Comparison of ENCODE assay signal across 8 mouse cellular contexts in the genomic region with DNA sequence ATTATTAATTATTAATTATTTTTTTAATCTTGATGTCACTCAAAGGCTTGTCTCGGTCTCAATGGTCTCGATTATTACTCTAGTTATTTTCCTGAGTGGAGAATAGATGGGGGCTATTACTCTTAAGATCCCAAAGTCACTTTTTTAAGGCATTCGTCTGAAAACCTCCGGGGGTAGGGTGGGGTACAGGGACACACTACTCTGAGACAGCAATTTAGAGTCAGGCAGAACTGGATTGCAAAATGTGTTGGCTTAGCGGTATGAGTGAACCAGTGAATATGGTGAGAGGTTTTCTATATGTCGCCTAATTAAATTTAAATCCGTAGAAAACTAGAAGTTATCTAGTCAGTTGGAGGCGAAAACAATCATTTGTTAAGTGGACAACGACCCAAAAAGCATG. TPM values are rescaled to one million over a fixed set of nuclear protein-coding genes. Genes with fewer than 3 reads are reported as not detected.
A peak's percentile ranks its signal among the peaks of the same experiment; 100 is the strongest.
DNase-seq lines count a peak whose midpoint lies in the region; ATAC-seq and TF ChIP-seq lines count a peak whose summit lies in the region.

No protein-coding gene starts in this region.

- H3K9ac ChIP-seq in embryonic facial prominence, embryonic 14.5 days (ENCODE audit: low read depth, low read length): peak overlapping the region; percentile 95
- H3K9ac ChIP-seq in intestine, postnatal 0 days (ENCODE audit: low read depth, low read length): peak overlapping the region; percentile 91

- no peak for ATAC-seq in embryonic facial prominence, embryonic 14.5 days (ENCODE audit: low read depth)
- no peak for ATAC-seq in intestine, postnatal 0 days

- H3K4me2 ChIP-seq in embryonic facial prominence, embryonic 14.5 days (ENCODE audit: low read depth, low read length): peak overlapping the region; percentile 84
- peak overlapping the region; percentile 81 for H3K4me2 ChIP-seq in intestine, postnatal 0 days (replicated peaks; ENCODE audit: low read depth)
- peak overlapping the region; percentile 95 for H3K4me2 ChIP-seq in myocyte (ENCODE audit: low read depth)

- TF ChIP-seq POLR2A in myocyte (IDR thresholded peaks at IDR 0.05; ENCODE audit: insufficient read length, low read depth): no peak

- no peaks in the 10 kb centered on the region; the same call in 1 of the 2 replicates for H3K4me1 ChIP-seq in embryonic facial prominence, embryonic 14.5 days (ENCODE audit: control insufficient read depth, insufficient read depth, low read length)
- peaks cover 4% of the 10 kb centered on the region; the same call in 1 of the 2 replicates for H3K4me1 ChIP-seq in intestine, postnatal 0 days (replicated peaks; ENCODE audit: control insufficient read depth, insufficient read depth, low read length)

- H3K79me2 ChIP-seq in myocyte (ENCODE audit: control insufficient read depth, insufficient read depth): peaks cover 26% of the 10 kb centered on the region

- H3ac ChIP-seq in myocyte (ENCODE audit: control insufficient read depth, insufficient read length): peak overlapping the region; percentile 32

- WGBS in embryonic facial prominence, embryonic 14.5 days: 12% methylated on average over 9 of the region's 9 CpGs
- WGBS in intestine, postnatal 0 days: 16% methylated on average over 9 of the region's 9 CpGs

- H3K4me3 ChIP-seq in embryonic facial prominence, embryonic 14.5 days (ENCODE audit: low read depth, low read length): peak overlapping the region; percentile 95
- H3K4me3 ChIP-seq in intestine, postnatal 0 days (ENCODE audit: low read depth, low read length): peak overlapping the region; percentile 96
- peak overlapping the region; percentile 58 for H3K4me3 ChIP-seq in myocyte

- peak; percentile 9 for DNase-seq in kidney, adult 9 months
- DNase-seq in kidney, postnatal 25 days: no peak
- DNase-seq in MEL-GATA-1-ER (ENCODE audit: extremely low read depth, low read depth): peak; percentile 29
- peak; percentile 9 for DNase-seq in embryonic facial prominence, embryonic 14.5 days (ENCODE audit: low spot score)
- DNase-seq in adrenal gland, postnatal 4 days (ENCODE audit: low spot score in 2 of 2): no peak
- no peak for DNase-seq in right cerebral cortex, postnatal 10 days (ENCODE audit: low spot score in 2 of 2)

- H3K36me3 ChIP-seq in embryonic facial prominence, embryonic 14.5 days (ENCODE audit: control insufficient read depth, insufficient read depth, low read length): peaks cover 7% of the 10 kb centered on the region
- peaks cover 5% of the 10 kb centered on the region; the same call in 1 of the 2 replicates for H3K36me3 ChIP-seq in intestine, postnatal 0 days (ENCODE audit: control insufficient read depth, insufficient read depth)
- H3K36me3 ChIP-seq in myocyte (ENCODE audit: control insufficient read depth, insufficient read depth): no peaks in the 10 kb centered on the region

- H3K27ac ChIP-seq in embryonic facial prominence, embryonic 14.5 days (replicated peaks; ENCODE audit: low read depth, low read length): peak overlapping the region; percentile 99
- H3K27ac ChIP-seq in intestine, postnatal 0 days (ENCODE audit: low read depth, low read length): peak overlapping the region; percentile 97; the same call in 1 of the 2 replicates

- H3K27me3 ChIP-seq in embryonic facial prominence, embryonic 14.5 days (replicated peaks; ENCODE audit: control insufficient read depth, insufficient read depth, low read length): no peaks in the 10 kb centered on the region
- no peaks in the 10 kb centered on the region for H3K27me3 ChIP-seq in intestine, postnatal 0 days (replicated peaks; ENCODE audit: control insufficient read depth, insufficient read depth, low read length)
- H3K27me3 ChIP-seq in myocyte (ENCODE audit: control insufficient read depth, insufficient read depth, insufficient read length): no peaks in the 10 kb centered on the region

- H3K9me3 ChIP-seq in embryonic facial prominence, embryonic 14.5 days (ENCODE audit: control insufficient read depth, low read length): no peaks in the 10 kb centered on the region
- H3K9me3 ChIP-seq in intestine, postnatal 0 days (ENCODE audit: control insufficient read depth): no peaks in the 10 kb centered on the region

- no peak for TF ChIP-seq CTCF in intestine, postnatal 0 days (IDR thresholded peaks at IDR 0.05; ENCODE audit: low read depth)

TF ChIP-seq in myocyte, 11 proteins besides CTCF, POLR2A, EP300 and RAD21:
- no peak for TF ChIP-seq TCF3 (IDR thresholded peaks at IDR 0.05; ENCODE audit: insufficient read length, low read depth)
- no peak for TF ChIP-seq E2F4 (IDR thresholded peaks at IDR 0.05; ENCODE audit: insufficient read depth)
- no peak for TF ChIP-seq USF1 (IDR thresholded peaks at IDR 0.05; ENCODE audit: low read depth)
- no peak for TF ChIP-seq SRF (IDR thresholded peaks at IDR 0.05; ENCODE audit: control insufficient read depth, insufficient read length, low read depth)
- no peak for TF ChIP-seq POLR2AphosphoS2 (IDR thresholded peaks at IDR 0.05; ENCODE audit: insufficient read length, low read depth)
- TF ChIP-seq CEBPB (IDR thresholded peaks at IDR 0.05; ENCODE audit: insufficient read depth, poor library complexity, severe bottlenecking): no peak
- no peak for TF ChIP-seq MYOD1 (IDR thresholded peaks at IDR 0.05; ENCODE audit: control insufficient read depth in 1 of 3, insufficient read length in 2 of 3, low read depth in 2 of 3)
- TF ChIP-seq MYOG (IDR thresholded peaks at IDR 0.05; ENCODE audit: control insufficient read depth in 1 of 3, insufficient read depth in 1 of 3, insufficient read length in 2 of 3, low read depth in 2 of 3): no peak

RNA-seq across cellular contexts. Expression of a gene that starts 0.4 kb away (rescaled TPM):
- polyA plus RNA-seq in embryonic facial prominence, embryonic 14.5 days (2014; fragmentation: Nextera tagmentation; extraction: Ambion mirVana): 45.6 and 45.7 TPM in 2 replicates
- polyA plus RNA-seq in intestine, postnatal 0 days (2015; fragmentation: Nextera tagmentation; extraction: Ambion mirVana): 17.3 and 19.6 TPM in 2 replicates
- polyA plus RNA-seq in myocyte (2012; fragmentation: generic; extraction: Trizol): 17.0 TPM
- total RNA-seq in adrenal gland, postnatal 4 days (2021): 10 to 100 TPM; 24.4 to 25.3 TPM

RNA-seq across cellular contexts. Expression of a gene that starts 0.8 kb away (rescaled TPM):
- polyA plus RNA-seq in embryonic facial prominence, embryonic 14.5 days (2014; fragmentation: Nextera tagmentation; extraction: Ambion mirVana): 6.3 and 7.1 TPM in 2 replicates
- 1.6 and 1.9 TPM in 2 replicates for polyA plus RNA-seq in intestine, postnatal 0 days (2015; fragmentation: Nextera tagmentation; extraction: Ambion mirVana)
- polyA plus RNA-seq in myocyte (2012; fragmentation: generic; extraction: Trizol): 1.2 TPM
- total RNA-seq in adrenal gland, postnatal 4 days (2021): 10 to 100 TPM; 18.8 to 19.5 TPM

RNA-seq across cellular contexts. Expression of a gene that starts 55.9 kb away (rescaled TPM):
- 1.9 and 2.5 TPM in 2 replicates for polyA plus RNA-seq in embryonic facial prominence, embryonic 14.5 days (2014; fragmentation: Nextera tagmentation; extraction: Ambion mirVana)
- 0.82 and 0.92 TPM in 2 replicates for polyA plus RNA-seq in intestine, postnatal 0 days (2015; fragmentation: Nextera tagmentation; extraction: Ambion mirVana)
- polyA plus RNA-seq in myocyte (2012; fragmentation: generic; extraction: Trizol): 0.02 TPM
- total RNA-seq in adrenal gland, postnatal 4 days (2021): 1 to 10 TPM; 4.4 to 4.7 TPM

Comparison
In these comparisons a context has a peak if more than half of its experiments do, and no peak if none do; other contexts are left out.
1. DNase-seq: peak in kidney, adult 9 months (single experiment), MEL-GATA-1-ER (single experiment) and embryonic facial prominence, embryonic 14.5 days (single experiment); none in kidney, postnatal 25 days (0 of 2), adrenal gland, postnatal 4 days (0 of 2) and right cerebral cortex, postnatal 10 days (0 of 2).
2. Peak in every context shown above with its lines, with median percentiles within 50 percentile points of each other: H3K4me2 ChIP-seq and H3K4me3 ChIP-seq.